Mouse (Mus musculus) liver, embryonic 14 days (tissue): ENCODE results near the gene Cdnf. TPM values are rescaled to one million over a fixed set of nuclear protein-coding genes. Genes with fewer than 3 reads are reported as not detected.

Experiments
- polyA plus RNA-seq: library from polyadenylated mRNA; depleted of rRNA; stranded (reverse); fragments of >200 nt; gene quantifications from 2 replicates; pipeline ENCODE4 v1.2.3, GENCODE M21; 2012; rRNA removed

Gene Cdnf
- 0.28 and 0.33 TPM in 2 replicates for polyA plus RNA-seq

DNA sequence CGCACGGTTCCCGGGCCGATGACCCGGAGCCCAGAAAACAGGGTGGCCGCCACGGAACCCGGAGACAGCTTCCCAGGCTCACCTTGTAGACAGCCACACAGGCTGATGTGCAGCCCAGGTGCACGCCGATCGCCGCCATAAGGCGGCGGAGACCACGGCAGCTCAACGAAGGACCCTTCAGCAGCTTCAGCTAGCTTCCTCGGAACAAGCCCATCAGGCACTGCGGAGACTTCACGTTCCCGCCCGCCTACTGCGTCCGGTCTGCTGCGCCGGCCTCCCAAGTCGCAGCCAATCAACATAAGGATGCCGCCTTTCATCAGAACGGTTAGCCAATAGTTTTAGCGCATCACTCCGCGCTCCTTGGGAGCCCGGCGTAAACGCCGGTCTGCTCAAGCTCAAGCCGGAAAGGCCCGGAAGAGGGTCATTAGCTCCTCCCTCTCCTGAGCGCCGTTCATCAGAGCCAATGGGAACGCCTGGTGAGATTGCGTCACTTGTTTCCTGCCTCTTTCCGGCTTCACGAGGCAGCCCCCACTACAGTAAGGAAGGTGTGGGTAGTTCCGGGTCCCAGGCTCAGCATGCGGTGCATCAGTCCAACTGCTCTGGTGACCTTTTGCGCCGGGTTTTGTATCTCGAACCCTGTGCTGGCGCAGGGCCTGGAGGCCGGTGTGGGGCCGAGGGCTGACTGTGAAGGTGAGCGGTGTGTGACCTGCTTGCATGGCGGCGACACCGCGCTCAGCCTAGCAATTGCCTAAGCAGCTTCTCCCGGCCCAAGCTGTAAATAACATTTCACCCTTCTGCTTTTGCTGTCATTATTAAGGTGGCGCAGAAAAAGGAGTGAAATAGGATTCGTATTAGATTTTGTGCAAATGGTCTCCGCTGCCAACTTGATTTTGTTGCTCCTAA, at the start of gene Cdnf, which contains the start of the genes Gm45902 and Hspa14:
Gene Cdnf (plus strand): TSS at position 479 of the 903 bp plus-strand sequence.
Gene Gm45902 (minus strand): TSS at position 239 of the 903 bp plus-strand sequence.
Gene Hspa14 (minus strand): TSS at position 263 of the 903 bp plus-strand sequence.

DNA sequence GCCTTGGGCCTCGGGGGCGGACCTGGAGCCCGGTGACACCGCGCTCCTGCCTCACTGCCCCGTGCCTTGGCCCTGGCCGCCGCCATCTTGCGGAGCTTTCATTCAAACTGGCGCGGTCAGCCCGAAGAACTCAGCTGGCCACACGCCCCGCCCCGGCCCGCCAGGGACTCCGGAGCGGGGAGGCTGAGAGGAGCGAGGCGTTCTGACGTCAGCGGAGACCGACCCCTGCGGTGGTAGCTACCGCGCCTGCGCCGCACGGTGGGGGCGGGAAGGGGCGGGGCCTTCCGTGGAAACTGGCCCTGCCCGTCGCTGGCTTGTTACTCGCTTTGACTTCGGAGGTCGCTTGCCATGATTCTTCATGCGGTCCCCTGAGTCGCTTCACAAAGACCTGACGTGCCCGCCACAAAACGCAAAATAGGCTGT, 38.0 kb upstream of the Cdnf start, which contains the start of gene Suv39h2:
Gene Suv39h2 (minus strand): TSS at position 171 of the 423 bp plus-strand sequence.

DNA sequence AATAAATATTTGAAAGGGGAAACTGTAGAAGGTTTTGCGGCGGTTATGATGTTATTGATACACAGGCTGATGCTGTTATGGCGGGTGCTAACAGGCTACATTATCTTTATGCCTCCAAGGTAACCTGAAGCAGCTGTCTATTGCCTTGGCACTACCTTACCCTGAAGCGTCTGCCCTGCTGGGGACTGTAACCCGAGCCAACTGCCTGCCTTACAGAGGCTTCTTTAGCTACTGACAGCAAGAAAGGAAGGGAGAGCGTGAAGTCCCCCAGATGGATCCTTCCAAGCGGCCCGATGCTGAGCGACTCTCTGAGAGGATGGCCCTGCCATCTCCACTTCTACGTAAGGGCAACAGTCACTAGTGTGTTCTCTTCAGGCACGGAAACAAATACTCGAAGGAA, 57.4 kb downstream of the Cdnf start, which contains the start of gene Fam107b:
Gene Fam107b (plus strand): TSS at position 303 of the 400 bp plus-strand sequence.

Other genes with a start within 250 kb of the Cdnf start
- 5.0 and 5.9 TPM in 2 replicates for gene Nmt2, start 228.8 kb upstream of the Cdnf start, polyA plus RNA-seq
- gene Rpp38, start 180.4 kb upstream of the Cdnf start, polyA plus RNA-seq = 9.2 and 10.5 TPM in 2 replicates
- gene Acbd7, start 176.9 kb upstream of the Cdnf start, polyA plus RNA-seq = 0.37 and 0.51 TPM in 2 replicates
- not detected in 2 replicates for gene Olah, start 115.8 kb upstream of the Cdnf start, polyA plus RNA-seq
- not detected in 2 replicates for gene Meig1, start 90.4 kb upstream of the Cdnf start, polyA plus RNA-seq
- gene Dclre1c, start 88.9 kb upstream of the Cdnf start, polyA plus RNA-seq = 4.4 and 5.6 TPM in 2 replicates
- gene Suv39h2, start 38.0 kb upstream of the Cdnf start, polyA plus RNA-seq = 3.8 and 4.5 TPM in 2 replicates
- 1.0 and 1.4 TPM in 2 replicates for gene Gm45902, start 240 bp upstream of the Cdnf start, polyA plus RNA-seq
- gene Hspa14, start 216 bp upstream of the Cdnf start, polyA plus RNA-seq = 51.9 and 56.0 TPM in 2 replicates
- gene Fam107b, start 57.5 kb downstream of the Cdnf start, polyA plus RNA-seq = 9.0 and 11.5 TPM in 2 replicates